Mouse (Mus musculus) embryonic facial prominence, embryonic 11.5 days (tissue): Measurements from ENCODE around the gene Rassf7. TPM values are rescaled to one million over a fixed set of nuclear protein-coding genes. Genes with fewer than 3 reads are reported as not detected.

Experiments
- ATAC-seq: fragments of 200-750 bp; cut with Nextera tagmentation; replicated peaks from 2 replicates; pipeline ENCODE4 v1.8.0; 2017; ENCODE audit warnings: low read depth; ENCODE audit not compliant: insufficient number of reproducible peaks, low FRiP score, low TSS enrichment
- DNase-seq: peaks from one replicate; pipeline ENCODE4 v3.0.0-alpha.2; 2015; ENCODE audit warnings: low spot score
- H3K27ac ChIP-seq: fragments of 300-500 bp; sonication (generic); replicated peaks from 2 replicates; pipeline ENCODE4 v1.5.1; 2014; ENCODE audit warnings: mild to moderate bottlenecking, low read depth, low read length, control low read depth
- H3K27me3 ChIP-seq: fragments of 300-500 bp; sonication (generic); 2 replicates; pipeline ENCODE4 v1.6.1; 2014; ENCODE audit warnings: mild to moderate bottlenecking, low read length, moderate library complexity, mixed read lengths; ENCODE audit not compliant: control insufficient read depth, insufficient read depth
- H3K36me3 ChIP-seq: fragments of 300-500 bp; sonication (generic); replicated peaks from 2 replicates; pipeline ENCODE4 v1.6.1; 2014; ENCODE audit warnings: low read depth, mild to moderate bottlenecking, low read length, moderate library complexity, mixed read lengths; ENCODE audit not compliant: control insufficient read depth, insufficient read depth
- H3K4me1 ChIP-seq: fragments of 300-500 bp; sonication (generic); 2 replicates; pipeline ENCODE4 v1.6.1; 2014; ENCODE audit warnings: low read length, mixed read lengths; ENCODE audit not compliant: control insufficient read depth, insufficient read depth
- H3K4me2 ChIP-seq: fragments of 300-500 bp; sonication (generic); 2 replicates; pipeline ENCODE4 v1.6.1; 2014; ENCODE audit warnings: low read depth, mild to moderate bottlenecking, control low read depth, low read length, moderate library complexity
- H3K4me3 ChIP-seq: fragments of 300-500 bp; sonication (generic); 2 replicates; pipeline ENCODE4 v1.5.1; 2014; ENCODE audit warnings: low read depth, low read length, control low read depth
- H3K9ac ChIP-seq: fragments of 300-500 bp; sonication (generic); replicated peaks from 2 replicates; pipeline ENCODE4 v1.6.1; 2014; ENCODE audit warnings: mild to moderate bottlenecking, control low read depth, low read length
- H3K9me3 ChIP-seq: fragments of 300-500 bp; sonication (generic); replicated peaks from 2 replicates; pipeline ENCODE4 v1.6.1; 2016; ENCODE audit warnings: mild to moderate bottlenecking, low read length, inconsistent platforms, mixed read lengths; ENCODE audit not compliant: control insufficient read depth
- WGBS: fragments of 180-500 bp; shearing (Covaris S2); extraction: QIAGEN DNeasy Blood & Tissue Kit; methylation state at CpG from one replicate; pipeline ENCODE4 v1.1.7; 2014; 5-methylcytosine and 5-hydroxymethylcytosine counted together
- polyA plus RNA-seq: library from polyadenylated mRNA; unstranded; fragments of >200 nt; fragmentation: Nextera tagmentation; extraction: Ambion mirVana; gene quantifications from 2 replicates; pipeline ENCODE4 v1.2.1, GENCODE M21; 2014

The Rassf7 gene
- polyA plus RNA-seq, 1 experiment from 2014 or later = 33.0 TPM

DNA sequence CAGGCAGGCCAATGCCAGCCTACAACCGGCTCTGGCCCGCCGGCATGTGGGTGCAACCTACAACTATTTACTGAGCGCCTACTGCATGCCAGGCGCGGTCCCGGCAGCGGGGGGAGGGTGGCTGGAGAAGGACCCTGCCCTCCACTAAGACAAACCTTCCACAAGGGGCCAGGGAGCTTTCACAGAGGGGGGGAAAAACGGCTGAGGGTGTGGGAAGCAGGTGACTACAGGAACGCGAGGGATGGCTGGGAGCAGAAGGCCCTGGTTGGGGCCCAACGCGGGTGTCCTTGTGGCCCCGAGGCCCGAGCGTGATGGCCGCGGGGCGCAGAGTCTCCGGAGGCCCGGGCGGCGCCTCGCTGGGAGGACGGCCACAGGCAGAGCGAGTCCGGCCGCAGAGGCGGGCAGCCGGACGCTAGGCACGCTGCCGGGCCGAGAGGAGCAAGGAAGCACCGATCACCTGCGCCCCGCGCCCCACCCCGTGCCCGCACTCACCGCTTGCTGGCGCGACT lies 22.3 kb upstream of the Rassf7 start:
- Histone ChIP-seq H3K27me3 (no peaks in the 10 kb centered on the region), H3K4me3 (peak overlapping the region; percentile 88), H3K36me3 (peaks cover 3% of the 10 kb centered on the region), H3K27ac (peak overlapping the region; percentile 59; the same call in 1 of the 2 replicates), H3K9ac (peak overlapping the region; percentile 88), H3K4me2 (peak overlapping the region; percentile 87), H3K4me1 (peaks cover 3% of the 10 kb centered on the region; the same call in 1 of the 2 replicates), H3K9me3 (no peaks in the 10 kb centered on the region)
- ATAC-seq (peak; percentile 17; the same call in 1 of the 2 replicates), DNase-seq (no peak)
- under 1% methylated on average over 41 of the region's 43 CpGs for WGBS

DNA sequence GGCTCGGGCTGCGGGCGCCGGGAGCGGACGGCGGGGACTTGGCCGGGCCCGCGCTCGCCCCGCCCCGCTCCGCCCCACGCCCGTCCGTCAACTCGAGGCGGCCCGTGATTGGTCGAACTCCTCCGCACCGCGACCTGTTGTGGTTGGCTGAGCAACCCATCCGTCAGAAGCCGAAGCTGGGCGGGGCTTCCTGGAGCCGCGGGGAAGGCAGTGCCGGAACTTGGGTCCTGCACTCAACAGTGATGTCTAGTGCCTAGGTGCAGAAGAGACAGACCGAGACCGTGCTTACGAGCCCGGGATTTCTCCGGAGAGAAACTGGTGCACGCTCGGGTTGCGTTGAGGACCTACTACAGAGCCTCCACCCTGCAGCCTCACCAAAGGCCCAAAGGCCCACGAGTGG lies 21.7 kb upstream of the Rassf7 start, which contains the start of the genes Hras and Lrrc56:
TSS of gene Hras (minus strand) at position 58 of the 400 bp plus-strand sequence.
TSS of gene Lrrc56 (plus strand) at position 210 of the 400 bp plus-strand sequence.
- Histone ChIP-seq H3K4me2 (peak within 1 kb of the TSS; percentile 87), H3K27ac (peak within 1 kb of the TSS; percentile 59), H3K9me3 (no peaks in the 10 kb centered on the region), H3K4me1 (peaks cover 3% of the 10 kb centered on the region; the same call in 1 of the 2 replicates), H3K36me3 (peaks cover 3% of the 10 kb centered on the region), H3K27me3 (no peaks in the 10 kb centered on the region), H3K9ac (peak within 1 kb of the TSS; percentile 88), H3K4me3 (peak within 1 kb of the TSS; percentile 88)
- peak; percentile 99 for DNase-seq
- WGBS = 0% methylated on average over 26 of the region's 39 CpGs
- peak; percentile 92 for ATAC-seq

DNA sequence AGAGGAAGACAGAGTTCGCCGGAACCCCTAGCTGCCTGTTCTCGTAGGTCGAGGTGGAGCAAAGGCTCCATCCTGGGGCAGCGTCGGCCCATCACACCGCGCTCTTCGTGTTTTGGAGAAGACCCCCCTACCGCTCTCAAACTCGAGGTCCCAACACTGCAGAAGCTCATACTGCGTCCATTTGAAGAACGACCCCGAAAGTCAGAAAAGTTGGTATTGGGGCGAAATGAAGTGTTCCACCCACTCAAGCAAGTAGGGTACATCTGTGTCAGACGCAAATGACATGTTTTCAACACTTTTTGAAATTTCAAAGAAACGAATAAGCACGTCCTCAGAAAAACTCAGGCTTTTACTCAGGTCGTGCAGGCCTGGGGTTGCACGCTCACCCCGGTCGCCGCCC lies 21.3 kb upstream of the Rassf7 start:
- Histone ChIP-seq H3K9ac (peak overlapping the region; percentile 54), H3K4me1 (peaks cover 3% of the 10 kb centered on the region; the same call in 1 of the 2 replicates), H3K27ac (peak overlapping the region; percentile 31), H3K36me3 (peaks cover 3% of the 10 kb centered on the region), H3K4me3 (peak overlapping the region; percentile 88), H3K4me2 (peak overlapping the region; percentile 75), H3K27me3 (no peaks in the 10 kb centered on the region), H3K9me3 (no peaks in the 10 kb centered on the region)
- ATAC-seq = no peak; the same call in 1 of the 2 replicates
- no peak for DNase-seq
- under 1% methylated on average over 23 of the region's 23 CpGs for WGBS

DNA sequence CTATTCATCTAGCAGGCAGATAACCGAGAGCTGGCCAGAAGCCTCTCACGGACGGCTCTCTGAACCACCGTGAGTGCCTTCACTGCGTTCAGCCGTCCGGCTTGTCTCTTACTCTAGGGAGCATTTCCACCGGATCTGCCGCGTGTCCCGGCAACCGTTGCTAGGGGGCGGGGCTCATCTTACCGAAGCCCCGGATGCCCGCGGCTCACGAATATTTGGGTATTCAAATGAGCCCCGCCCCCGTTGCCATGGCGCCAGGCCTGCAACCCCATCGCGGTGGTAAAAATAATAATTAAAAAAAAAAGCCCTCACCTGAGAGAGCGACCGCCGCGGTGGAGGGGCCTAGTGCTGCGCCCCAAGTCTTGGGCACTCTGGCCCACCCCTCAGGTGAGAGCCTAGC lies 20.8 kb upstream of the Rassf7 start:
- peaks cover 3% of the 10 kb centered on the region; the same call in 1 of the 2 replicates for H3K4me1 ChIP-seq
- ATAC-seq (peak; percentile 35), DNase-seq (peak; percentile 97)
- peak overlapping the region; percentile 75 for H3K4me2 ChIP-seq
- 1% methylated on average over 28 of the region's 28 CpGs for WGBS
- H3K27ac ChIP-seq = peak overlapping the region; percentile 31
- H3K27me3 ChIP-seq = no peaks in the 10 kb centered on the region
- H3K9me3 ChIP-seq = no peaks in the 10 kb centered on the region
- peak overlapping the region; percentile 54 for H3K9ac ChIP-seq
- peak overlapping the region; percentile 88 for H3K4me3 ChIP-seq
- peaks cover 3% of the 10 kb centered on the region for H3K36me3 ChIP-seq

DNA sequence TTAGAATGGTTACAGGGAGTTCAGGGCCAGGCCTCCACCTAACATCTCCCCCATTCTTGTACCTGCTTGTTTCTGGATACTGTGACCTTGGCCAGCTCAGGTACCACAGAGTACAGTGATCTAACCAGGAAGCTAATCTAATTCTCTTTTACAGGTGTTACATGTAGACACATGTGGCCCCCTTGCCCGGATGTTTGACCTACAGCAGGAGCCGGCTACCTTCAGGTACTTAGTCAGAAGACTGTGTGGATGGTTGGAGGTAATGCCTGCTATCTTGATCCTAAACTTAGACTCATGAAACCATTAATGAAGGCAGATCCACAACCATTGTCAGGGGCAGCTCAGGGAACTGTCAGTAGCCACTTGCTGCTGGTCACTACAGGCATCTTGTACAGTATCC lies 19.9 kb upstream of the Rassf7 start:
- no peak overlapping the region for H3K4me3 ChIP-seq
- peaks cover 1% of the 10 kb centered on the region for H3K36me3 ChIP-seq
- H3K9ac ChIP-seq = no peak overlapping the region
- WGBS = 89% methylated on average over 2 of the region's 2 CpGs
- ATAC-seq = no peak
- H3K4me2 ChIP-seq = no peak overlapping the region
- no peak for DNase-seq
- no peaks in the 10 kb centered on the region for H3K9me3 ChIP-seq
- no peak overlapping the region for H3K27ac ChIP-seq
- no peaks in the 10 kb centered on the region for H3K27me3 ChIP-seq
- H3K4me1 ChIP-seq = peaks cover 3% of the 10 kb centered on the region; the same call in 1 of the 2 replicates

DNA sequence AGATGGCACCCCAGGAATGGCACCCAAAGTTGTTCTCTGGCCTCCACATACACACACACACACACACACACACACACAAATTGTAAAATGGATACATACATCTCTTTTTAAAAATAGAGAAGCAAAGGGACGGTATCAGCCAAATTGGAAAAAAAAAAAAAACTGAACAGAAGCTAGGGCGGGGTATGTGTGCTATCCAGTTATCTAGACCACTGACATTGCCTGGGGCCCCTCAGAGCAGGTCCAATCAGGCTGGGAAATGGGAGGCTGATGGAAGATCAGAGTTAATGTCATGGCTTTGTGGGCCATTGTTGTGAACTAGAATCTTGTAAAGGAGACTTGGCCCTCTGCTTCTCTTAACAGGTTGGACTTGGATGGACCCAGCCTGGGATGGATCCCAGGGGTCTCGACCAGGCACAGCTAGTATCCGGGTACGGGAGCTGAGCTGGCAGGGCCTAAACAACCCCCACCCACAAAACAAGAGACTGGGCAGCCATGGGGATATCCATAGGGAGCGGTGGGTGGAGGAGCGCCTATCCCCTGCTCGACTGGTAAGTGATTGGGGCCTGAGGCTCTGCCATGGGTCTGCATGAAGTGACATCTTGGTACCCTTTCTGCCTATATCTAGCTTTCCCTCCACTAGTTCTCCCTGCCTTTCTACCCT lies 18.9 kb upstream of the Rassf7 start:
- Histone ChIP-seq H3K4me3 (no peak overlapping the region), H3K27me3 (no peaks in the 10 kb centered on the region), H3K9me3 (no peaks in the 10 kb centered on the region), H3K4me2 (no peak overlapping the region), H3K9ac (no peak overlapping the region), H3K36me3 (no peaks in the 10 kb centered on the region; the same call in 1 of the 2 replicates), H3K4me1 (peaks cover 3% of the 10 kb centered on the region; the same call in 1 of the 2 replicates), H3K27ac (no peak overlapping the region)
- WGBS = 90% methylated on average over 8 of the region's 8 CpGs
- no peak for DNase-seq
- no peak for ATAC-seq

DNA sequence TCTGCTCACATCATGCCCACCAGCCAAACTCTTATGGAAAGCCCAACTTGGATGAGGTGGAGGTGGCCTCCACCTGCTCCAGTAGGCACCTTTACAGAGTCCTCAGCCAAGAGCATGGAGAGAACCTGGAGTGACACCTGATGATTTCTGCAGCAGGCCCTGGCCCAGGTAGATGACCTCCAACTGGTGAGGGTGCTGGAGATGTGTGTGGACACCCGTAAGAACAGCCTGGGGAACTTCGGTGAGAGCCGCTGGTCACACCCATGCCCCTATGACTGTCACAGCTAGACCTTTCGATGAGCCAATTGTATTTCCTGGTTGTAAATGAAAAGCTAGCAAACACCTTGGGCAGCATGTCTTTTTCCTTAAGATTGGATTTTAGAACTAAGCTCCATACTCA lies 17.5 kb upstream of the Rassf7 start:
- WGBS = 96% methylated on average over 4 of the region's 4 CpGs
- DNase-seq = no peak
- H3K9ac ChIP-seq = no peak overlapping the region; the same call in 1 of the 2 replicates
- no peak overlapping the region for H3K4me3 ChIP-seq
- no peaks in the 10 kb centered on the region for H3K4me1 ChIP-seq
- no peaks in the 10 kb centered on the region for H3K9me3 ChIP-seq
- no peak overlapping the region for H3K4me2 ChIP-seq
- no peak overlapping the region for H3K27ac ChIP-seq
- no peaks in the 10 kb centered on the region for H3K36me3 ChIP-seq
- ATAC-seq = no peak
- no peaks in the 10 kb centered on the region for H3K27me3 ChIP-seq

DNA sequence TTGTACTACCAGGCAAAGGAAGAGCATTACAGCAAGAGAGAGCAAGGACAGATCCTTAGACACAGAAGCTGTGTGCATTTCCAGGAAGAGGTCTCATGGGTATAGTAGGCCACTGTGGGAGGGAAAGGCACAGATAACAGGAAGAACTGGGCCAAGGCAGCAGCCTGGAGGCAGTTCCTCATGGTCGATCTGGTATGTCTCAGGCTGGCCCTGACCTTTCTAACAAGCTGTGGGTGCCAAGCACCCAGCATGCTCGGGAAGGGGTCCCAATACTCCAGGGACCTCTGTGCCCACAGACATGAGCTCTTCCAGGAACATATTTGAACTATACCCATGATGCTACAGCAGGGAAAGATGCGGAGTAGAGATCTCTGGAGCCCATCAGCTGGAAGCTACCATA lies 11.1 kb upstream of the Rassf7 start:
- Histone ChIP-seq H3K36me3 (no peaks in the 10 kb centered on the region; the same call in 1 of the 2 replicates), H3K9me3 (no peaks in the 10 kb centered on the region), H3K4me3 (no peak overlapping the region), H3K9ac (no peak overlapping the region), H3K27me3 (no peaks in the 10 kb centered on the region), H3K27ac (no peak overlapping the region), H3K4me2 (no peak overlapping the region), H3K4me1 (no peaks in the 10 kb centered on the region)
- DNase-seq (no peak), ATAC-seq (no peak)
- 77% methylated on average over 3 of the region's 3 CpGs for WGBS
